Mouse (Mus musculus) spleen, postnatal 4 days (tissue): ENCODE results near the gene Mmp27.

Experiments
- DNase-seq, 2 experiments: peaks; one replicate each; pipeline ENCODE4 v3.0.0; 2022; ENCODE audit warnings: low spot score in 2 of 2

The Mmp27 gene

GRCm38 (mm10) chr9:7571162-7571561 lies at the start of gene Mmp27:
Mmp27 (plus strand) TSS chr9:7571396.
- no peak for DNase-seq

- DNase-seq: no peak
Observed at GRCm38 (mm10) chr9:7526255-7526940, 44.8 kb upstream of the Mmp27 start.

- DNase-seq: no peak
Observed at GRCm38 (mm10) chr9:7542763-7543162, 28.4 kb upstream of the Mmp27 start.

GRCm38 (mm10) chr9:7544923-7545457 lies 26.2 kb upstream of the Mmp27 start:
- no peak for DNase-seq

GRCm38 (mm10) chr9:7545471-7545870 lies 25.7 kb upstream of the Mmp27 start:
- no peak for DNase-seq

- DNase-seq: no peak
Observed at GRCm38 (mm10) chr9:7545920-7546319, 25.3 kb upstream of the Mmp27 start.

- no peak for DNase-seq
Observed at GRCm38 (mm10) chr9:7551943-7552342, 19.3 kb upstream of the Mmp27 start.

- no peak for DNase-seq
Observed at GRCm38 (mm10) chr9:7553536-7553935, 17.7 kb upstream of the Mmp27 start.

- DNase-seq: no peak
Observed at GRCm38 (mm10) chr9:7554382-7554781, 16.8 kb upstream of the Mmp27 start.

GRCm38 (mm10) chr9:7558221-7559017 lies 12.8 kb upstream of the Mmp27 start, which contains the start of gene Mmp8:
Mmp8 (plus strand) TSS chr9:7558456.
- no peak for DNase-seq

GRCm38 (mm10) chr9:7560026-7560425 lies 11.2 kb upstream of the Mmp27 start:
- no peak for DNase-seq

- no peak for DNase-seq
Observed at GRCm38 (mm10) chr9:7567376-7567775, 3.8 kb upstream of the Mmp27 start.

- DNase-seq: no peak
Observed at GRCm38 (mm10) chr9:7567923-7568322, 3.3 kb upstream of the Mmp27 start.

GRCm38 (mm10) chr9:7570485-7570884 lies 711 bp upstream of the Mmp27 start:
- no peak for DNase-seq

- DNase-seq: no peak
Observed at GRCm38 (mm10) chr9:7572188-7572587, 992 bp downstream of the Mmp27 start.

GRCm38 (mm10) chr9:7572663-7573308 lies 1.6 kb downstream of the Mmp27 start:
- no peak for DNase-seq

- DNase-seq: no peak
Observed at GRCm38 (mm10) chr9:7575526-7575925, 4.3 kb downstream of the Mmp27 start.

- DNase-seq: no peak
Observed at GRCm38 (mm10) chr9:7577371-7577770, 6.2 kb downstream of the Mmp27 start.

- no peak for DNase-seq
Observed at GRCm38 (mm10) chr9:7590063-7590462, 18.9 kb downstream of the Mmp27 start.

GRCm38 (mm10) chr9:7593272-7593812 lies 22.1 kb downstream of the Mmp27 start:
- DNase-seq: no peak

- peak; percentile 63 to 77 for DNase-seq
Observed at GRCm38 (mm10) chr9:7594816-7595540, 23.8 kb downstream of the Mmp27 start.
